Mouse (Mus musculus): Measurements from ENCODE around the gene Pzp.

DNA sequence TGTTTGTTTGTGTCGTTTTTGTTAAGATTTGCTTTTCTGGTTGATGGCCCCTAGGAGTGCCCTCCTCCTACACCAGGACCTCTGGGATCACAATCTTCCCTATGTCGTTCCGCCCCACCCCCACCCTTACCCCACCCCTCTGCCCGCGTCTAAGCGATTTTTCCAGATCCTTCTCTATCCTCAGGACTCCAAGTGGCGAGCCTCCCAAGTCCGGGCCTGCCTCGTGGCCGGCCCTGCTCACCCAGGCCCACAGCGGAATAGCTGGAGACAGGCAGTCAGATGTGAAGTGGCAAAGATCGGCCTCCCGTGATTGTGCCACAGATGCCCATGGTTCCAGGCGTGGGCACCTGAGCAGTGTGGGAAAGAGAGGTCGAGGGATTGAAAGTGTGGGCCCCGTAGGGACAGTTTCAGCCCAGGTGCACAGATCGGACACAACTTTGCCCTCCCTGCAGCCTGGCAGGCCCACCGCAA lies 87.6 kb downstream of the Pzp start:
- TF ChIP-seq CTCF (IDR thresholded peaks at IDR 0.05; ENCODE audit: control insufficient read depth, insufficient read depth, insufficient read length) = no peak
- no peak for TF ChIP-seq MYOG (IDR thresholded peaks at IDR 0.05; ENCODE audit: control insufficient read depth, extremely low read depth, insufficient read length)
- TF ChIP-seq USF1 (IDR thresholded peaks at IDR 0.05; ENCODE audit: low read depth) = no peak
- TF ChIP-seq MAX (IDR thresholded peaks at IDR 0.05) = no peak
- no peak for TF ChIP-seq CEBPB (IDR thresholded peaks at IDR 0.05; ENCODE audit: low read depth)
- TF ChIP-seq MYOD1 (IDR thresholded peaks at IDR 0.05; ENCODE audit: control insufficient read depth, insufficient read length, low read depth) = no peak
- TF ChIP-seq FOSL1 (IDR thresholded peaks at IDR 0.05; ENCODE audit: insufficient read depth, low read length, poor library complexity, severe bottlenecking) = no peak
